Mouse (Mus musculus): Measurements from ENCODE around the gene Pde1a. TPM values are rescaled to one million over a fixed set of nuclear protein-coding genes. Genes with fewer than 3 reads are reported as not detected.

Gene Pde1a
- total RNA-seq (2017) = not detected in 3 replicates

- ATAC-seq (replicated peaks; ENCODE audit: insufficient number of reproducible peaks, low FRiP score, low TSS enrichment, poor library complexity, severe bottlenecking) = no peak
Measured at GRCm38 (mm10) chr2:80128861-80129698, at the start of gene Pde1a. TSS of gene Pde1a (minus strand) at chr2:80129458.

- no peak for ATAC-seq (replicated peaks; ENCODE audit: insufficient number of reproducible peaks, low FRiP score, low TSS enrichment, poor library complexity, severe bottlenecking)
Measured at GRCm38 (mm10) chr2:80178608-80179280, 49.5 kb upstream of the Pde1a start.

- ATAC-seq (replicated peaks; ENCODE audit: insufficient number of reproducible peaks, low FRiP score, low TSS enrichment, poor library complexity, severe bottlenecking) = no peak
Measured at GRCm38 (mm10) chr2:80178154-80178553, 48.9 kb upstream of the Pde1a start.

- peak; percentile 73 for ATAC-seq (replicated peaks; ENCODE audit: insufficient number of reproducible peaks, low FRiP score, low TSS enrichment, poor library complexity, severe bottlenecking)
Measured at GRCm38 (mm10) chr2:80168103-80168502, 38.8 kb upstream of the Pde1a start.

GRCm38 (mm10) chr2:80158784-80159183, 29.5 kb upstream of the Pde1a start:
- ATAC-seq (replicated peaks; ENCODE audit: insufficient number of reproducible peaks, low FRiP score, low TSS enrichment, poor library complexity, severe bottlenecking) = peak; percentile 70

DNA sequence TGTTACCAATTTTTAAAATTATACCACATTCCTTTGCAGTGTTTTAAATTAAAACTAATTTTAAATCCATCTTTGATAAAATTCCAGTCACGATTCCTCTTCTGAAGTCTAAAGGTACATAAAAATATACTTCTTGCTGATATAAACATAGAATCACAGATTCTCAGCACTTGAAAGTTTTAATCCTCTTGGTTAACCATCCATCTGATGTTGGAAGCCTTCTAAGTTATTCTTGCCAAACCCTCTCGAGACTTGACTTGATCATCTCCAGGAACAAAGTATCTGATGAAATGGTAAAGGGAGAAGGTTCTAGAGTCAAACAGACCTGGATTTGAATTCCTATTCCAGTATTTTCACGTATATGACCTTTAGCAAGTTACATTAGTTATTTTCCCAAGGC, 28.9 kb upstream of the Pde1a start:
- no peak for ATAC-seq (replicated peaks; ENCODE audit: insufficient number of reproducible peaks, low FRiP score, low TSS enrichment, poor library complexity, severe bottlenecking)

DNA sequence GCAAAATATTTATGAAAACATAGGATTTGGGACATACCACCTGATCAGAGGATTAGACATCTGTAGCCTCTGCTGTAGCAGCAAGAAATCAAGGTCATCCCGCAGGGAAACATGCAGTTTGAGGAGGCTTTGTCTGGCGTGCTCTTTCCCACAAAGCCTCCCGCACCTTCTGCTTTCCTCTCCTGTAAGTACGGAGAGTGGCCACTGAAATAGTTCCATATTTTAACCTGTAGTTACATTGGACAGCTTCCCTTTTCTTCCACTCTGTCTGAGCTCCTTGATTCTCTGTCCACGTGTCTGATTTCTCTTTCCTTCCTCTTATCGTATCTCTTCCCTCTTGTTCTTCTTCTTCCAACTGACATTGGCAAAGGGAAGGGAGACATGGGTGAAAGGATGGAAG, 20.8 kb upstream of the Pde1a start:
- no peak for ATAC-seq (replicated peaks; ENCODE audit: insufficient number of reproducible peaks, low FRiP score, low TSS enrichment, poor library complexity, severe bottlenecking)

- ATAC-seq (replicated peaks; ENCODE audit: insufficient number of reproducible peaks, low FRiP score, low TSS enrichment, poor library complexity, severe bottlenecking) = no peak
Measured at GRCm38 (mm10) chr2:80149332-80149731, 20.1 kb upstream of the Pde1a start.

- ATAC-seq (replicated peaks; ENCODE audit: insufficient number of reproducible peaks, low FRiP score, low TSS enrichment, poor library complexity, severe bottlenecking) = no peak
Measured at GRCm38 (mm10) chr2:80135076-80135475, 5.8 kb upstream of the Pde1a start.

GRCm38 (mm10) chr2:80132677-80133076, 3.4 kb upstream of the Pde1a start:
- no peak for ATAC-seq (replicated peaks; ENCODE audit: insufficient number of reproducible peaks, low FRiP score, low TSS enrichment, poor library complexity, severe bottlenecking)

GRCm38 (mm10) chr2:80126663-80127062, 2.6 kb downstream of the Pde1a start:
- no peak for ATAC-seq (replicated peaks; ENCODE audit: insufficient number of reproducible peaks, low FRiP score, low TSS enrichment, poor library complexity, severe bottlenecking)

DNA sequence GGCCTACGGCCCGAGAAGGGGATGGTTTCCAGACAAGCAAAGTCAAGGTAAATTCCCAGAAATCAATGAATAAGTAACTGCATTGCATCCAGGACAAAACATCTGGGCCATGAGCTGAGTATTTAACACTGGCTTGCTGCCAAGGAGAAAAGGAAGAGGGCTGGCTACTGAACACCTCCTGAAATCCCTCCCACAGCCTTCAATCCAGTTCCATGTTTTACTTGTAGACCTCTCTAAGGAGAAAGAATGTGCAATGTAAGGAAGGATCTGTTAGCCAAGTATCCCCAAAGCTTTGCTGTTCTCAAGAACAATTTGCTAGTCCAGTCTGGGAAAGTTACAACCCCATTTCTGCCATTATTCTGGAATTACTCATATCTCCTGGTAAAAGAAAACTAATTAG, 42.4 kb downstream of the Pde1a start:
- ATAC-seq (replicated peaks; ENCODE audit: insufficient number of reproducible peaks, low FRiP score, low TSS enrichment, poor library complexity, severe bottlenecking) = no peak

GRCm38 (mm10) chr2:80080090-80080821, 49.0 kb downstream of the Pde1a start:
- ATAC-seq (replicated peaks; ENCODE audit: insufficient number of reproducible peaks, low FRiP score, low TSS enrichment, poor library complexity, severe bottlenecking) = peak; percentile 92

DNA sequence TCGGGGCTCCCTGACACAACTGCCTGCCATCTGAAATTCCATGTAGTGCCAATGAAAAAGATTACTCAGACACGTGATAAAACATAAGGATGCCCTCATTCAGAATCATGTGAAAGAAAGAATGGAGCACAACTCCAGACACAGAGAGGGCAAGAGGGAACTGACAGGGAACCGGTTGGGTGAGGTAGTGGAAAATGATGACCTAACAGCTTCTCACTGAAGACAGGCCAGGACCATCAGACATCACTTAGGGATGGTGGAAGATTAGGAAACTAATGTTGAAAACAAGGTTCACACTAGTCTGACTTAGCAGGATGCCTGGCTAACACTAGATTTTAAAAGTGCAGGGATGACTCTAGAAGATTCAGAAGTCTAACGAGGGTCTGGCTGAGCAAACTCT, 49.6 kb downstream of the Pde1a start:
- ATAC-seq (replicated peaks; ENCODE audit: insufficient number of reproducible peaks, low FRiP score, low TSS enrichment, poor library complexity, severe bottlenecking) = no peak

DNA sequence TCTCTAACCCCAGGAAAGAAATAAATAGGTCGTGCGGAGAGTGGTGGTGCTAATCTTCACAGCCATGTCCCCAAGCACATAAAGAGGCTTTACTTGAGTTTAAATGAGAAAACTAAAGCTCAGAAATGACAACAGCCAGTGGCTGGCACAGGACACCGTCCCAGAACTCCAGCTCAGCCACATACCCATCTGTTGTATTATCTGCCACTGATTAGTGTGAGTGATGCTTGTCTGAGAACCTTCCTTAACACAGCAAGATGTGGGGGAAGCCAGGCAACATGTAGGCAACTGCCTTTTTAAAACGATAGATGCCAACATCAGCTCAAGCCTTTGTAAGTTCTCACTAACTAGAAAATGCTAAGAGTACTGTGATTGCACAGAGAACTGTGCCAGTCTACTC, 52.9 kb downstream of the Pde1a start:
- no peak for ATAC-seq (replicated peaks; ENCODE audit: insufficient number of reproducible peaks, low FRiP score, low TSS enrichment, poor library complexity, severe bottlenecking)

DNA sequence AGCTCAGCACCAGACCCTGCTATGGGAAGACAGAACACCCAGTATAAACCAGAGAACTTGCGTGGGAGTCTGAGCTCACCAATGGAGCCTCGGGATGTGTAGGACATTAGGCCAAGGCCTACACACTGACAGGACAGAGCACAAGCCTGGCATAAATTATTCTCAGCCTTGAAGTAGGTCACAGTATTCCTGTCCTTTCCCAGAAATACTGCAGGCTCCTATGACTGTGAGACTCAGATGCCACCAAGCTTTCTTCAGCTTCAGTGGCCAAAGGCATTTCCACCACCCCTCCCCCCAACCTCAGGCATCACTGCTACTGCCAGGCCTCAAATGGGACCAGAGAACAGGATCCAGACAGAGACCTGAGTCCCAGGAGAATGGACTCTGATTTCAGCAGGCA, 54.7 kb downstream of the Pde1a start:
- ATAC-seq (replicated peaks; ENCODE audit: insufficient number of reproducible peaks, low FRiP score, low TSS enrichment, poor library complexity, severe bottlenecking) = no peak

GRCm38 (mm10) chr2:80074046-80074445, 55.2 kb downstream of the Pde1a start:
- ATAC-seq (replicated peaks; ENCODE audit: insufficient number of reproducible peaks, low FRiP score, low TSS enrichment, poor library complexity, severe bottlenecking) = no peak

DNA sequence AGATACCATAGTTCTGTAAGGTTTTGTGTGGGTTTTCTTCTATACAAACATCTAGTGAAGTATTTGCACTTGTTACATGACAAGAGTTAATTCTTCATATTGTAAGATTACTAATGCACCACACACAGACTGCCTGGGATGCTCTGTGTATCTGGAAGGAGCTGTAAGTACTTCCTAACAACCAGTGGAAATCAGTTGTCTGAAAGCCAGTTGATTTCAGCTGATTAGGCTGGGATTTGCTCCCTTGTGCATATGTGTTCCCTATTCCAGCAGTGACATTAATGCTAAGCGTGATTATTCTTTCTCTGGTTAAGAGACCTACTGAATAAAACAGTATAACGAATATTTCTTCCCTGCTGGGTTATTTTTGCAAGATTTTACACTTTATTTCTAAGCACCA, 55.8 kb downstream of the Pde1a start:
- no peak for ATAC-seq (replicated peaks; ENCODE audit: insufficient number of reproducible peaks, low FRiP score, low TSS enrichment, poor library complexity, severe bottlenecking)

GRCm38 (mm10) chr2:80069745-80070144, 59.5 kb downstream of the Pde1a start:
- ATAC-seq (replicated peaks; ENCODE audit: insufficient number of reproducible peaks, low FRiP score, low TSS enrichment, poor library complexity, severe bottlenecking) = no peak

- no peak for ATAC-seq (replicated peaks; ENCODE audit: insufficient number of reproducible peaks, low FRiP score, low TSS enrichment, poor library complexity, severe bottlenecking)
Measured at GRCm38 (mm10) chr2:80066449-80066848, 62.8 kb downstream of the Pde1a start.
